Mouse (Mus musculus) midbrain, embryonic 14.5 days (tissue): ENCODE data around the gene Bid. TPM values are rescaled to one million over a fixed set of nuclear protein-coding genes. Genes with fewer than 3 reads are reported as not detected.

Source experiments
- polyA plus RNA-seq: library from polyadenylated mRNA; unstranded; fragments of >200 nt; fragmentation: Nextera tagmentation; extraction: Ambion mirVana; gene quantifications from 2 replicates; pipeline ENCODE4 v1.2.1, GENCODE M21; 2014

Gene Bid
- polyA plus RNA-seq, 1 experiment from 2014 or later, result 46.4 TPM

Other genes with a start within 250 kb of the Bid start
- 8.3 and 10.8 TPM in 2 replicates for gene Slc25a18, start 143.3 kb downstream of the Bid start, polyA plus RNA-seq
- 263 and 300 TPM in 2 replicates for gene Atp6v1e1, start 94.1 kb downstream of the Bid start, polyA plus RNA-seq
- 18.7 and 33.1 TPM in 2 replicates for gene Bcl2l13, start 80.6 kb downstream of the Bid start, polyA plus RNA-seq
- gene Mical3, start 214.1 kb upstream of the Bid start, polyA plus RNA-seq, result 51.5 and 51.7 TPM in 2 replicates